24 mouse cellular contexts compared by ENCODE assay signal in the genomic region with DNA sequence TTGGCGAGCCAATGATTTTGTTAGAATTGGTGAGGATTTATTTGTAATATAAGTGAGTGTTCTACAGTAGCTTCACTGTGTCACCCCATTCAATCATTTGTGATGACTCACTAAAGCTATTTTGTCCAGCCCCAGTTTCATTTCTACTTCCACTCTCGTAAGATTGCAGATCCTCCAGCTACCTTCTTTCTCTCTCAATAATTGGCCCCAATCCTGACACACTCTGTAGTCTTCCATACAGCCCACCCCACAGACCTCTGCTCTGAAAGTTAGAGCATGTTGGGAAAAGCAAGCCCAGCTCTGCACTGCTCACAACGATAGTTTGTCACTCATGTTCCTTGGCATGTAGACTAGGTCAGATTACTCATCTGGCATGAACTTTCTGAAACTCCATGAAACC.
DNase-seq lines count a peak whose midpoint lies in the region; ATAC-seq lines count a peak whose summit lies in the region.
"Had no signal": no experiment of that assay in that cellular context is flagged by ENCODE, and none has a peak within 500 bp of the region (broad histone marks: within the 10 kb centered on the region; RNA-seq: fewer than 3 reads in every experiment).

No protein-coding gene starts in this region.

- ATAC-seq in granulocyte monocyte progenitor cell, adult 5-6 weeks (replicated peaks; ENCODE audit: poor library complexity, severe bottlenecking): peak; percentile 25; the same call in 1 of the 2 replicates
- ATAC-seq in forebrain, embryonic 11.5 days (replicated peaks; ENCODE audit: low FRiP score): no peak
- ATAC-seq: activated CD4-positive, CD25-positive, alpha-beta regulatory T cell, adult 4 months; CD4-positive, CD25-positive, alpha-beta regulatory T cell, adult 4 months; forebrain, embryonic 14.5 days; forebrain, embryonic 16.5 days; Patski had no signal

- H3K9ac ChIP-seq in forebrain, embryonic 11.5 days (ENCODE audit: low read length): no peak overlapping the region
- H3K9ac ChIP-seq: embryonic facial prominence, embryonic 12.5 days; forebrain, embryonic 12.5 days had no signal

- H3K36me3 ChIP-seq in forebrain, embryonic 11.5 days (ENCODE audit: control insufficient read depth, insufficient read depth, low read length): no peaks in the 10 kb centered on the region
- H3K36me3 ChIP-seq: embryonic facial prominence, embryonic 10.5 days; embryonic facial prominence, embryonic 12.5 days; forebrain, embryonic 12.5 days; G1E had no signal

- no peaks in the 10 kb centered on the region for H3K9me3 ChIP-seq in forebrain, embryonic 11.5 days (ENCODE audit: control insufficient read depth, low read length)
- H3K9me3 ChIP-seq: embryonic facial prominence, embryonic 12.5 days; forebrain, embryonic 12.5 days; G1E had no signal

- H3K4me1 ChIP-seq in forebrain, embryonic 11.5 days (replicated peaks; ENCODE audit: control insufficient read depth, insufficient read depth, low read length): no peaks in the 10 kb centered on the region
- H3K4me1 ChIP-seq: embryonic facial prominence, embryonic 10.5 days; embryonic facial prominence, embryonic 12.5 days; forebrain, embryonic 12.5 days had no signal

- H3K4me3 ChIP-seq in forebrain, embryonic 11.5 days (ENCODE audit: low read depth, low read length): no peak overlapping the region
- H3K4me3 ChIP-seq: embryonic facial prominence, embryonic 10.5 days; embryonic facial prominence, embryonic 12.5 days; forebrain, embryonic 12.5 days had no signal

- H3K27me3 ChIP-seq in forebrain, embryonic 11.5 days (ENCODE audit: control insufficient read depth, insufficient read depth, low read length): no peaks in the 10 kb centered on the region
- H3K27me3 ChIP-seq: CH12.LX; embryonic facial prominence, embryonic 12.5 days; forebrain, embryonic 12.5 days; Patski had no signal

- H3K4me2 ChIP-seq in forebrain, embryonic 11.5 days (ENCODE audit: low read depth, low read length, severe bottlenecking): no peak overlapping the region
- H3K4me2 ChIP-seq: embryonic facial prominence, embryonic 12.5 days; forebrain, embryonic 12.5 days had no signal

- DNase-seq in adrenal gland, adult (ENCODE audit: inconsistent age in 2 of 2, low spot score in 1 of 2): peak; percentile 8 to 80
- DNase-seq in adrenal gland, postnatal 10 days: no peak
- peak; percentile 16 for DNase-seq in 3T3-L1 (ENCODE audit: low read depth, low spot score)
- no peak for DNase-seq in cerebellum, postnatal 4 days (ENCODE audit: low spot score in 2 of 2)
- DNase-seq in forebrain, embryonic 11.5 days (ENCODE audit: low spot score): no peak
- DNase-seq: adrenal gland, adult 8-10 months; B cell, adult 2 months; cerebellum, adult 11 months; cerebellum, adult 18-20 months; cerebellum, adult 8-10 months; cerebellum, adult 9-11 months; cerebellum, postnatal 14 days; cerebellum, postnatal 36 days had no signal

- H3K27ac ChIP-seq in forebrain, embryonic 11.5 days (ENCODE audit: low read depth, low read length): no peak overlapping the region
- H3K27ac ChIP-seq: embryonic facial prominence, embryonic 10.5 days; embryonic facial prominence, embryonic 12.5 days; forebrain, embryonic 12.5 days had no signal

- WGBS in forebrain, embryonic 11.5 days: 85% methylated on average over 3 of the region's 3 CpGs

Comparison
In these comparisons a context has a peak if more than half of its experiments do, and no peak if none do; other contexts are left out.
1. DNase-seq: peak in adrenal gland, adult (2 of 2) and 3T3-L1 (single experiment); none in adrenal gland, postnatal 10 days (single experiment), cerebellum, postnatal 4 days (0 of 2) and forebrain, embryonic 11.5 days (single experiment).